Mouse (Mus musculus) hindbrain, embryonic 11.5 days (tissue): ENCODE measurements around the gene Mtmr4. TPM values are rescaled to one million over a fixed set of nuclear protein-coding genes. Genes with fewer than 3 reads are reported as not detected.

Experiments used
- ATAC-seq: fragments of 200-750 bp; cut with Nextera tagmentation; 2 replicates; pipeline ENCODE4 v1.8.0; 2017; ENCODE audit warnings: mild to moderate bottlenecking, moderate TSS enrichment, moderate library complexity; ENCODE audit not compliant: low FRiP score
- DNase-seq: peaks from one replicate; pipeline ENCODE4 v3.0.0-alpha.2; 2015; ENCODE audit warnings: low spot score
- H3K27ac ChIP-seq: fragments of 300-500 bp; sonication (generic); 2 replicates; pipeline ENCODE4 v1.5.1; 2014; ENCODE audit warnings: mild to moderate bottlenecking, low read depth, low read length
- H3K27me3 ChIP-seq: fragments of 300-500 bp; sonication (generic); 2 replicates; pipeline ENCODE4 v1.6.1; 2014; ENCODE audit warnings: mild to moderate bottlenecking, low read length, moderate library complexity, mixed read lengths; ENCODE audit not compliant: control insufficient read depth, insufficient read depth
- H3K36me3 ChIP-seq: fragments of 300-500 bp; sonication (generic); 2 replicates; pipeline ENCODE4 v1.6.1; 2014; ENCODE audit warnings: mild to moderate bottlenecking, low read length, moderate library complexity, mixed read lengths; ENCODE audit not compliant: control insufficient read depth, insufficient read depth
- H3K4me1 ChIP-seq: fragments of 300-500 bp; sonication (generic); replicated peaks from 2 replicates; pipeline ENCODE4 v1.6.1; 2014; ENCODE audit warnings: low read length, mixed read lengths; ENCODE audit not compliant: control insufficient read depth, insufficient read depth
- H3K4me2 ChIP-seq: fragments of 300-500 bp; sonication (generic); replicated peaks from 2 replicates; pipeline ENCODE4 v1.6.1; 2014; ENCODE audit warnings: mild to moderate bottlenecking, low read depth, low read length
- H3K4me3 ChIP-seq: fragments of 300-500 bp; sonication (generic); 2 replicates; pipeline ENCODE4 v1.5.1; 2014; ENCODE audit warnings: low read depth, low read length
- H3K9ac ChIP-seq: fragments of 300-500 bp; sonication (generic); 2 replicates; pipeline ENCODE4 v1.6.1; 2014; ENCODE audit warnings: low read depth, low read length
- H3K9me3 ChIP-seq: fragments of 300-500 bp; sonication (generic); 2 replicates; pipeline ENCODE4 v1.6.1; 2016; ENCODE audit warnings: low read length; ENCODE audit not compliant: control insufficient read depth
- WGBS: fragments of 180-500 bp; shearing (Covaris S2); extraction: QIAGEN DNeasy Blood & Tissue Kit; methylation state at CpG from one replicate; pipeline ENCODE4 v1.1.7; 2014; 5-methylcytosine and 5-hydroxymethylcytosine counted together
- polyA plus RNA-seq: library from polyadenylated mRNA; unstranded; fragments of >200 nt; fragmentation: Nextera tagmentation; extraction: Ambion mirVana; gene quantifications from 2 replicates; pipeline ENCODE4 v1.2.1, GENCODE M21; 2014

The Mtmr4 gene
- polyA plus RNA-seq, 1 experiment from 2014 or later = 63.2 TPM

- Histone ChIP-seq H3K9me3 (no peaks in the 10 kb centered on the region), H3K27ac (no peak overlapping the region), H3K36me3 (no peaks in the 10 kb centered on the region), H3K9ac (no peak overlapping the region), H3K4me2 (no peak overlapping the region), H3K4me3 (no peak overlapping the region), H3K27me3 (peaks cover 7% of the 10 kb centered on the region; the same call in 1 of the 2 replicates), H3K4me1 (no peaks in the 10 kb centered on the region)
- 71% methylated on average over 7 of the region's 7 CpGs for WGBS
- DNase-seq (no peak), ATAC-seq (no peak)
Measured at GRCm38 (mm10) chr11:87659216-87659615, 67.3 kb downstream of the Mtmr4 start.

- DNase-seq (peak; percentile 90), ATAC-seq (no peak)
- peak within 1 kb of the TSS; percentile 20 for H3K4me3 ChIP-seq
- H3K27ac ChIP-seq = no peak within 1 kb of the TSS
- no peaks in the 10 kb centered on the region for H3K4me1 ChIP-seq
- H3K4me2 ChIP-seq = peak within 1 kb of the TSS; percentile 34
- no peaks in the 10 kb centered on the region for H3K9me3 ChIP-seq
- H3K36me3 ChIP-seq = no peaks in the 10 kb centered on the region
- peaks cover 7% of the 10 kb centered on the region; the same call in 1 of the 2 replicates for H3K27me3 ChIP-seq
- no peak within 1 kb of the TSS for H3K9ac ChIP-seq
- WGBS = 0% methylated on average over 8 of the region's 8 CpGs
Measured at GRCm38 (mm10) chr11:87662407-87662806, 70.4 kb downstream of the Mtmr4 start, which contains the start of gene Rnf43. Gene Rnf43, plus strand, starts transcription at chr11:87662722.

GRCm38 (mm10) chr11:87662822-87663221 is 70.9 kb downstream of the Mtmr4 start:
- no peak overlapping the region for H3K27ac ChIP-seq
- ATAC-seq (no peak), DNase-seq (no peak)
- H3K9me3 ChIP-seq = no peaks in the 10 kb centered on the region
- H3K4me2 ChIP-seq = peak overlapping the region; percentile 34
- H3K4me1 ChIP-seq = no peaks in the 10 kb centered on the region
- H3K36me3 ChIP-seq = no peaks in the 10 kb centered on the region
- H3K9ac ChIP-seq = no peak overlapping the region
- WGBS = 18% methylated on average over 14 of the region's 14 CpGs
- H3K27me3 ChIP-seq = peaks cover 7% of the 10 kb centered on the region; the same call in 1 of the 2 replicates
- H3K4me3 ChIP-seq = peak overlapping the region; percentile 20

GRCm38 (mm10) chr11:87663948-87664347 is 72.0 kb downstream of the Mtmr4 start:
- ATAC-seq = no peak
- no peak overlapping the region for H3K4me2 ChIP-seq

GRCm38 (mm10) chr11:87664521-87664920 is 72.6 kb downstream of the Mtmr4 start:
- Histone ChIP-seq H3K27me3 (peaks cover 7% of the 10 kb centered on the region; the same call in 1 of the 2 replicates), H3K4me3 (no peak overlapping the region), H3K36me3 (no peaks in the 10 kb centered on the region), H3K4me2 (no peak overlapping the region), H3K4me1 (no peaks in the 10 kb centered on the region), H3K9me3 (no peaks in the 10 kb centered on the region), H3K9ac (no peak overlapping the region), H3K27ac (no peak overlapping the region)
- DNase-seq (no peak), ATAC-seq (no peak)
- 79% methylated on average over 12 of the region's 12 CpGs for WGBS

More at GRCm38 (mm10) chr11:87663948-87664347, 72.0 kb downstream of the Mtmr4 start:
- Histone ChIP-seq H3K9ac (no peak overlapping the region), H3K27ac (no peak overlapping the region), H3K36me3 (no peaks in the 10 kb centered on the region), H3K27me3 (peaks cover 7% of the 10 kb centered on the region; the same call in 1 of the 2 replicates), H3K9me3 (no peaks in the 10 kb centered on the region), H3K4me3 (no peak overlapping the region), H3K4me1 (no peaks in the 10 kb centered on the region)
- 79% methylated on average over 6 of the region's 6 CpGs for WGBS
- DNase-seq = no peak

DNA sequence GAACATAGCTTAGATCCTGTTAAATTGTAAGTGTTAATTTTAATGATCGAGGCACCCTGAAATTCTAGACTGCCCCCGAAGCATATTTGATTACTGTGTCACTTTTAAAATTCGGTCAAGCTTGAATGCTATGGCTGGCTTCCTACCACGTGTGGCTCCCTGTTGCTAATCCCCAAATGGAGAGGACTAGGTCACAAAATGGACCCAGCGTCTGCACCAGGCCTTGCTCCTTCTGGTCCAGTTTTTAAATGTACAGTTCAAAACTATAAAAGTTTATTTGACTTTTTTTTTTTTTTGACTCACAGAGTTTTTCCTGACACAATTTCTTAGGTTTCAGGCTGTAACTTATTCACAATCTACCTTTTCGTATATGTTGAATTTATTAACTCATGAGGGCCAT is 73.3 kb downstream of the Mtmr4 start:
- no peak overlapping the region for H3K9ac ChIP-seq

GRCm38 (mm10) chr11:87665658-87666057 is 73.7 kb downstream of the Mtmr4 start:
- DNase-seq = no peak
- no peaks in the 10 kb centered on the region for H3K4me1 ChIP-seq
- no peak for ATAC-seq
- no peak overlapping the region for H3K27ac ChIP-seq
- peaks cover 7% of the 10 kb centered on the region; the same call in 1 of the 2 replicates for H3K27me3 ChIP-seq
- H3K4me2 ChIP-seq = no peak overlapping the region
- no peaks in the 10 kb centered on the region for H3K36me3 ChIP-seq
- H3K9me3 ChIP-seq = no peaks in the 10 kb centered on the region
- no peak overlapping the region for H3K9ac ChIP-seq
- no peak overlapping the region for H3K4me3 ChIP-seq
- 81% methylated on average over 2 of the region's 2 CpGs for WGBS

More for the DNA sequence above, 73.3 kb downstream of the Mtmr4 start:
- H3K4me3 ChIP-seq = no peak overlapping the region
- H3K36me3 ChIP-seq = no peaks in the 10 kb centered on the region
- DNase-seq = no peak
- no peak for ATAC-seq
- H3K27me3 ChIP-seq = peaks cover 7% of the 10 kb centered on the region; the same call in 1 of the 2 replicates
- H3K4me1 ChIP-seq = no peaks in the 10 kb centered on the region
- H3K9me3 ChIP-seq = no peaks in the 10 kb centered on the region
- WGBS = 75% methylated on average over 6 of the region's 6 CpGs
- no peak overlapping the region for H3K4me2 ChIP-seq
- H3K27ac ChIP-seq = no peak overlapping the region

Other genes with a start within 250 kb of the Mtmr4 start
- gene Ppm1e, start 233.1 kb upstream of the Mtmr4 start, polyA plus RNA-seq = 15.1 and 15.7 TPM in 2 replicates
- gene Rad51c, start 187.2 kb upstream of the Mtmr4 start, polyA plus RNA-seq = 12.2 and 13.1 TPM in 2 replicates
- 0.35 TPM in 1 of 2 replicates, not detected in the other for gene Tex14, start 187.1 kb upstream of the Mtmr4 start, polyA plus RNA-seq
- gene Gm11492, start 25.5 kb upstream of the Mtmr4 start, polyA plus RNA-seq = not detected in 2 replicates
- gene Sept4, start 23.3 kb upstream of the Mtmr4 start, polyA plus RNA-seq = 9.0 and 11.6 TPM in 2 replicates
- 0.14 and 0.39 TPM in 2 replicates for gene Hsf5, start 25.0 kb downstream of the Mtmr4 start, polyA plus RNA-seq
- gene Rnf43, start 70.6 kb downstream of the Mtmr4 start, polyA plus RNA-seq = 1.1 and 1.5 TPM in 2 replicates
- 162 and 169 TPM in 2 replicates for gene Supt4a, start 145.4 kb downstream of the Mtmr4 start, polyA plus RNA-seq
- gene Tspoap1, start 168.4 kb downstream of the Mtmr4 start, polyA plus RNA-seq = 6.4 and 10.0 TPM in 2 replicates
- gene Mpo, start 201.4 kb downstream of the Mtmr4 start, polyA plus RNA-seq = 2.8 and 5.3 TPM in 2 replicates
- 0.70 and 0.73 TPM in 2 replicates for gene Lpo, start 236.1 kb downstream of the Mtmr4 start, polyA plus RNA-seq